Mouse (Mus musculus): ENCODE results near the gene Prf1.

Gene Prf1

GRCm38 (mm10) chr10:61340247-61340646 lies 42.6 kb downstream of the Prf1 start:
- no peak for DNase-seq (ENCODE audit: low spot score)

GRCm38 (mm10) chr10:61341045-61341444 lies 43.4 kb downstream of the Prf1 start:
- DNase-seq (ENCODE audit: low spot score) = no peak

- DNase-seq (ENCODE audit: low spot score) = peak; percentile 77
Observed at GRCm38 (mm10) chr10:61341557-61341956, 43.9 kb downstream of the Prf1 start.

DNA sequence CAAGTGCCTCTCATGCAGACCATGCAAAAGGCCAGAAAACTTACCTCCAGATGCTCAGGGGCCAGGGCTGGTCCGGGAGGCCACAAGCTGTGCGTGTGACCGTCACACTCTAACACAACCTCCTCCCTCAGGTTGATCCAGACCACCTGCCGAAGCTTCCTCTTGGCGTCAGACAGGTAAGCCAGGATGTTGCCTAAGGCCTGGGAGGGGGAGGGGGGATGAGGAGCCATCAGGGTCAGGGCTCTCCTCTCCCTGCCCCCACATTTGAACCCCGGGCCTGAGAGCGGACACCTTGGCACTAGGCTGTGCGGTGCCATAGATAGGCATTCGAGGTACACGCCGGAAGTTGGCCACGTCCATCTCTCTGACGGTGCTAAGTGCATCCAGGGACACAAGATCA lies 45.1 kb downstream of the Prf1 start:
- DNase-seq (ENCODE audit: low spot score) = no peak

DNA sequence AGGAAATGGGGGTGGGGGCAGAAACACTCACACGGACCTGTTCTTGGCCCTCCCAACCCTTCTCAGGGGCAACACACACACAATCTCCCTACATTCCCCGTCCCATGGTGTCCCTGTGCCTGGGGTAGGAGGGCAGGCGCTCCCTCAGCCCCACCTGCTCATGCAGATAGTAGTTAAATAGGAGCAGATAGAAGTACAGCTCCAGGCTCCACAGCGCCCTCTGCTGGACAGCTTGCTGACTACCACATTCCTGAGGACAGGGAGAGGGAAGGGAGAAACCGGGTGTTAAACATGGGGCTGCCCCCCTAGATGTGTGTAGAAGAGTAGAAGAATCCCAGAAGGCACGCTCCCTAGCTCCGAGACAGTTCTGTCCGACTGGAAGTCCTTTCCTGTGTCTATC lies 46.3 kb downstream of the Prf1 start:
- DNase-seq (ENCODE audit: low spot score) = peak; percentile 66

- DNase-seq (ENCODE audit: low spot score) = no peak
Observed at GRCm38 (mm10) chr10:61345179-61345578, 47.5 kb downstream of the Prf1 start.

DNA sequence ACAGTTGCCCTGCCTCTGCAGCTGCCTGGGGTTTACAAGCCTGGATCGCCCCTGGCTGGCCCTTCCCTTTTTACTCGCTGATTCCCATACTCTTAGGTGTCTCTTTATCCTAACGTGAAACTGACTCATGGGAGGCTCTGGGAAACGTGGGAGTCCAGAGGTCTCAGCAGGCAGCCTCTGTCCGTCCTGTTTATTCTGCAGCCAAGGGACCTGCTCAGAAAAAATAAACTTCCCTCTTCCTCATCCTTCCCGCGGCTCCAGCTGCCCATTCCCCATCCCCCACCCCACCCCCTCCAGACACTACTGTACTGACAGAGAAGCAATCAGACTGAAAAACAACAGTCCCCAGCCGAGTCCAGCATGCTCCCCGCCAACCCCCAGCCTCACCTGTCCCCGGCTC lies 48.7 kb downstream of the Prf1 start:
- DNase-seq (ENCODE audit: low spot score) = no peak

GRCm38 (mm10) chr10:61351216-61351615 lies 53.6 kb downstream of the Prf1 start:
- DNase-seq (ENCODE audit: low spot score) = no peak

All from layer of hippocampus, adult 11-12 months (tissue).